Mouse (Mus musculus) small intestine, adult 2 months (tissue): ENCODE data around the gene Sntb2. TPM values are rescaled to one million over a fixed set of nuclear protein-coding genes. Genes with fewer than 3 reads are reported as not detected.
"Not testable (repeated sequence)": the region's sequence is repeated elsewhere in the genome, so short reads cannot be mapped to it uniquely, and the experiment has no call there.

ENCODE experiments used
- H3K27ac ChIP-seq: fragments of 200-500 bp; 2 replicates; pipeline ENCODE4 v1.5.1; 2012; ENCODE audit warnings: low read depth, low read length, control low read depth, inconsistent platforms; ENCODE audit not compliant: insufficient read depth
- H3K27me3 ChIP-seq: fragments of 200-500 bp; 2 replicates; pipeline ENCODE4 v1.6.1; 2012; ENCODE audit warnings: mild to moderate bottlenecking, moderate library complexity, low read length, inconsistent platforms; ENCODE audit not compliant: control insufficient read depth, insufficient read depth
- H3K36me3 ChIP-seq: fragments of 200-500 bp; 2 replicates; pipeline ENCODE4 v1.6.1; 2012; ENCODE audit warnings: mild to moderate bottlenecking, low read length, control low read depth, inconsistent platforms; ENCODE audit not compliant: control insufficient read depth, insufficient read depth
- H3K4me1 ChIP-seq: fragments of 200-500 bp; 2 replicates; pipeline ENCODE4 v1.6.1; 2012; ENCODE audit warnings: low read length, inconsistent platforms, mixed read lengths; ENCODE audit not compliant: control insufficient read depth, insufficient read depth, insufficient read length
- H3K4me3 ChIP-seq: fragments of 200-500 bp; 2 replicates; pipeline ENCODE4 v1.5.1; 2012; ENCODE audit warnings: low read depth, mild to moderate bottlenecking, control low read depth, inconsistent platforms, low read length, moderate library complexity
- CTCF ChIP-seq: fragments of 200-500 bp; IDR thresholded peaks from 2 replicates; pipeline ENCODE4 v1.5.1; 2012; ENCODE audit warnings: low read depth, mild to moderate bottlenecking, control low read depth, inconsistent platforms, low read length, moderate library complexity, mixed read lengths; ENCODE audit not compliant: insufficient replicate concordance, insufficient read length; ENCODE audit errors: extremely low read depth
- POLR2A ChIP-seq: fragments of 200-500 bp; IDR thresholded peaks from 2 replicates; pipeline ENCODE4 v1.6.1; 2012; ENCODE audit warnings: low read depth, mild to moderate bottlenecking, control low read depth, inconsistent platforms, low read length, moderate library complexity
- WGBS: fragments of 180-500 bp; shearing (Covaris S2); methylation state at CpG from one replicate; pipeline ENCODE4 v1.1.7; 2018; 5-methylcytosine and 5-hydroxymethylcytosine counted together
- polyA plus RNA-seq: library from polyadenylated mRNA; depleted of rRNA; stranded (reverse); fragments of >200 nt; gene quantifications from 2 replicates; pipeline ENCODE4 v1.2.3, GENCODE M21; 2012

Sntb2 gene
- polyA plus RNA-seq, 1 experiment: 2.7 TPM

GRCm38 (mm10) chr8:106985951-106986350 lies 50.4 kb downstream of the Sntb2 start:
- Histone ChIP-seq H3K36me3 (no peaks in the 10 kb centered on the region), H3K4me3 (no peak overlapping the region), H3K27ac (no peak overlapping the region), H3K27me3 (no peaks in the 10 kb centered on the region), H3K4me1 (no peaks in the 10 kb centered on the region)
- no peak for TF ChIP-seq CTCF
- TF ChIP-seq POLR2A: no peak

DNA sequence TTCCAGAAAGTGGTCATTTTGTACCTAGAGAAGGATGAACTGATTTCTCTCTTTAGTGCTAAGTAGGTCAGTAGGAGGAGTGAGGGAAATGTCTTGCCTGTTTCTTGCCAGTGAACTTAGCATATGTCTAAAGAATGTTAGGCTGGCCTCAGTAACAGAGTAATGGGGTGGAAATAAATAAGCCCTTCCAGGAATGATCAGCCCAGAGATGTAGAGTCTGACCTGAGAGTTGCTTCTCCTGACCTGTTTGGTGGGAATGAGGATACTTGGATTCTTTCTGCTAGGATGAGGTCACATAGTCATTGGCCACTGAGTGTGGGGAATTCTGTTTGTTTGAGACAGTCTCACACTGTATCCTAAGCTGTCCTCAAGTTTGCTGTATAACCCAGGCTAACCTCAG lies 52.0 kb downstream of the Sntb2 start:
- TF ChIP-seq POLR2A (no peak), CTCF (no peak)
- no peaks in the 10 kb centered on the region for H3K4me1 ChIP-seq
- H3K4me3 ChIP-seq: no peak overlapping the region
- no peaks in the 10 kb centered on the region for H3K27me3 ChIP-seq
- H3K36me3 ChIP-seq: 0 out of 2 replicates have a peak, but pooled peaks cover 3% of the 10 kb centered on the region
- H3K27ac ChIP-seq: no peak overlapping the region

GRCm38 (mm10) chr8:106991393-106991792 lies 55.8 kb downstream of the Sntb2 start:
- WGBS: 93% methylated on average over 7 of the region's 7 CpGs
- H3K4me3 ChIP-seq: no peak overlapping the region
- no peak for TF ChIP-seq POLR2A
- no peak for TF ChIP-seq CTCF
- H3K4me1 ChIP-seq: no peaks in the 10 kb centered on the region
- no peaks in the 10 kb centered on the region for H3K27me3 ChIP-seq
- H3K36me3 ChIP-seq: peaks cover 10% of the 10 kb centered on the region
- no peak overlapping the region for H3K27ac ChIP-seq

- H3K27me3 ChIP-seq, H3K36me3 ChIP-seq, H3K4me3 ChIP-seq, H3K27ac ChIP-seq, H3K4me1 ChIP-seq: not testable (repeated sequence)
- WGBS: 87% methylated on average over 4 of the region's 4 CpGs
These were observed 60.8 kb downstream of the Sntb2 start for GRCm38 (mm10) chr8:106996339-106996738.

DNA sequence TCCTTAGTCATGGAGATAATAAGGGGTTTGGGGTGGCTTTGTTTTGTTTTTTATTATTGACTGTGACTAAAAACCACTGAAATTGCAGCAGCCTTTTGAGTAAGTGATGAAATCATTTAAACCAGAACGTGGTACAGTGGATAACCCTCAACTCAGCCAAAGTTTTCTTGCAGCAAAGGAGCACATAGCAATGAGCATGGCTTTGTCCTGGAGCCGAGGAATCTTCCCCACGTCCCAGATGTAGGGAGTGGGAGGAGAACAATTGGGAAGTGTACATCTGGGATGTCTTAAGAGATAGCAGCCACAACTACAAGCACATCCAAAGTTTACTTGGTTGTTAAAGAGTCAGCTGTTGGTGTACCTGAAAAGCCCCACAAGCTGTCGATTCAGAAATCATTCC lies 61.9 kb downstream of the Sntb2 start:
- WGBS: 82% methylated on average over 4 of the region's 4 CpGs
- Histone ChIP-seq H3K27ac (no peak overlapping the region), H3K4me1 (no peaks in the 10 kb centered on the region), H3K27me3 (no peaks in the 10 kb centered on the region), H3K4me3 (no peak overlapping the region), H3K36me3 (peaks cover 9% of the 10 kb centered on the region)
- TF ChIP-seq CTCF: no peak
- TF ChIP-seq POLR2A: no peak

DNA sequence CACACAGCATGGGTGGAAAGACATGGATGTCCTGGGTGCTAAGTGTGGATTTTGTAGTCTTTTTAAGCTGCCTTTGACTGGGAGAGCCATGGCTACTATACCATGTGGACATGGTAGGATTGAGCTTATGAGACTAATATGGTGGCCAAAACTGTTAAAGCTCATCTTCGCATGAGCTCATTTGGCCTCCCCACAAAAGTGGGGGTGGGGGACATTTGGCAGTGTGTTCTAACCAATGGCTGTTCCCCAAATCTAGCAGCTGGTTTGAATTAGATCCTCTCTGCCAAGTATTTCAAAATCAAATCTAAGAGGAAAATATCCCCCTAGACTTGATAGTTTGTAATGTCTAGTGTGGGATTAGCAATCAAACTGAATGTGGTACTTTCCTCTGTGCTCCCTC lies 63.5 kb downstream of the Sntb2 start:
- TF ChIP-seq CTCF (no peak), POLR2A (no peak)
- Histone ChIP-seq H3K4me3 (no peak overlapping the region), H3K27ac (no peak overlapping the region), H3K36me3 (peaks cover 5% of the 10 kb centered on the region), H3K4me1 (no peaks in the 10 kb centered on the region), H3K27me3 (no peaks in the 10 kb centered on the region)
- WGBS: 83% methylated on average over 1 of the region's 1 CpGs

DNA sequence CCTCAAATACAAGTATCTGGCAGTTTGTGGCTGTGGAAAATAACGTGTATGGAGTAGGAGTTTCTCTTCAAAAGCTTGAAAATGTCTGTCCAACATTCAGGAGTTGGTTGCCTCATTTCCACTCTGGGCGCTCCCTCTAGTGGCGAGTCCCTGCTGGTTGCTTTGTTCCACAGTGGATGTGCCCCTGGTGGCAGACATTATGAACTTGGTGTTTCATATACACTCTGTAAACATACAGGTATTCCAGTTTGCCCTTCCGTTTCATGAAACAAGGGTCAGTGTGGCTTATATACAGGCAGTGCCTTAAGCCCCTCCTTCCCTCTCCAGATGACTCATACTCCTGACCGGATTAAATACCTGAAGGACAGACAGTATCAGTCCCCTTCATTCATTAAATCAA lies 67.0 kb downstream of the Sntb2 start:
- 10% methylated on average over 5 of the region's 5 CpGs for WGBS
- Histone ChIP-seq H3K4me3 (no peak overlapping the region), H3K27me3 (no peaks in the 10 kb centered on the region), H3K27ac (no peak overlapping the region), H3K36me3 (peaks cover 2% of the 10 kb centered on the region; the same call in 1 of the 2 replicates), H3K4me1 (no peaks in the 10 kb centered on the region)
- no peak for TF ChIP-seq POLR2A
- peak; percentile 100 for TF ChIP-seq CTCF

DNA sequence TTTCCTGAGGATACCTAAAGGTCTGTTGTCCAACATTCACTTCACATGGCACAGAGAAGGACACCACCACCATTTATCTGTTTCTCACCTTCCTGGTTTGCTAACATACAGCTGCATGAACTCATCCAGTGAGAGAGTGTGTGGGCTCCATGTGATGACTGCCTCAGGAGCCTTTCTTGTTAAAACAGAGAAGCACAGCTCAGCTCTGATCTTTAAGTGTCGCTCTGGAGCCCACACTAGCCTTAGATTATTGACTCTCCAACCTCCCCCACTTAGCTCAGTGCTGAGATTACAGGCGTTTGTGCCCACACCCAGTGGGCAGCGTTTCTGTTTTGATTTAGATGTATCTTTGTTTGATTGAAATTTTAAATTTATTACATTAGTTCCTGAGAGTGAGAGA lies 72.2 kb downstream of the Sntb2 start:
- no peak overlapping the region for H3K4me3 ChIP-seq
- no peaks in the 10 kb centered on the region for H3K4me1 ChIP-seq
- peaks cover 12% of the 10 kb centered on the region; the same call in 1 of the 2 replicates for H3K36me3 ChIP-seq
- TF ChIP-seq CTCF (no peak), POLR2A (no peak)
- WGBS: 87% methylated on average over 3 of the region's 3 CpGs
- no peaks in the 10 kb centered on the region for H3K27me3 ChIP-seq
- H3K27ac ChIP-seq: no peak overlapping the region
